Mouse (Mus musculus) cerebellum, adult 2 months (tissue): ENCODE measurements around the gene Tuba1b.

ENCODE experiments used
- CTCF ChIP-seq: fragments of 200-500 bp; IDR thresholded peaks from 2 replicates; pipeline ENCODE4 v1.5.1; 2011; ENCODE audit warnings: low read depth, mild to moderate bottlenecking, control low read depth, low read length, moderate library complexity, borderline replicate concordance; ENCODE audit not compliant: insufficient read depth
- POLR2A ChIP-seq: fragments of 200-500 bp; IDR thresholded peaks from 2 replicates; pipeline ENCODE4 v1.6.1; 2011; ENCODE audit warnings: low read length, control low read depth, borderline replicate concordance; ENCODE audit not compliant: insufficient read depth

- TF ChIP-seq POLR2A (no peak), CTCF (peak; percentile 90)
These were observed 5.6 kb downstream of the Tuba1b start for GRCm38 (mm10) chr15:98928598-98929240.
